Comparison of ENCODE assay signal across 10 mouse cellular contexts in the genomic region with DNA sequence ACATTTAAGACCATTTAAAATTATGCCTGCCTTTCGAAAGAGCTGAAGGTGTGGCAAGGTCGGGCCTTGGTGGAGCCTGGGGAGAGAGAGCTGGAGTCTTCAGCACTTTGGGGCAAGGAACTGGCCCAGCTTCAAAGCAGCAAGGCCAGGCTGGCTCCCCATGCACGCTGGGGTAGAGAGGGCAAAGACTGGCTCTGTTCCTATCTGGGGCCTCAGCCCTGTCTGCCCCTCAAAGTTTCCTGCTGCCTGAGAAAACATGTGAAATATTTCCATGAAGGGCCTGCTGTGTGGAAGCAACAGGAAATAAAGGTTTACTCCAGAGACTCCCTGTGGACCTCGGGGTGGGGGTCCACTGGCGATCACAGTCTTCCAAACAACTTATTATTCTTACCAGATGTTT.
DNase-seq lines count a peak whose midpoint lies in the region; ATAC-seq and TF ChIP-seq lines count a peak whose summit lies in the region.
"Had no signal": no experiment of that assay in that cellular context is flagged by ENCODE, and none has a peak within 500 bp of the region (broad histone marks: within the 10 kb centered on the region; RNA-seq: fewer than 3 reads in every experiment).

No protein-coding gene starts in this region.

- no peaks in the 10 kb centered on the region for H3K36me3 ChIP-seq in lung, embryonic 15.5 days
- no peaks in the 10 kb centered on the region for H3K36me3 ChIP-seq in heart, embryonic 15.5 days

- no peak for TF ChIP-seq CTCF in gastrocnemius, adult 2 months (IDR thresholded peaks at IDR 0.05)

- no peak overlapping the region for H3K9ac ChIP-seq in lung, embryonic 15.5 days
- H3K9ac ChIP-seq in heart, embryonic 15.5 days = peak overlapping the region; percentile 36

- no peaks in the 10 kb centered on the region for H3K27me3 ChIP-seq in lung, embryonic 15.5 days
- H3K27me3 ChIP-seq in heart, embryonic 15.5 days = no peaks in the 10 kb centered on the region

- intact Hi-C loops in gastrocnemius, adult 2 months (cut with DNase I) = no loop called here

- no peak overlapping the region for H3K4me2 ChIP-seq in lung, embryonic 15.5 days
- H3K4me2 ChIP-seq in heart, embryonic 15.5 days = no peak overlapping the region

- H3K4me1 ChIP-seq in lung, embryonic 15.5 days = peaks cover 21% of the 10 kb centered on the region
- peaks cover 48% of the 10 kb centered on the region for H3K4me1 ChIP-seq in heart, embryonic 15.5 days (replicated peaks)

- no peaks in the 10 kb centered on the region for H3K9me3 ChIP-seq in lung, embryonic 15.5 days
- H3K9me3 ChIP-seq in heart, embryonic 15.5 days (replicated peaks) = no peaks in the 10 kb centered on the region

- H3K27ac ChIP-seq in gastrocnemius, adult 2 months = peak overlapping the region; percentile 39; the same call in 1 of the 2 replicates
- peak overlapping the region; percentile 75 for H3K27ac ChIP-seq in lung, embryonic 15.5 days
- H3K27ac ChIP-seq in heart, embryonic 15.5 days = peak overlapping the region; percentile 86

- H3K4me3 ChIP-seq in gastrocnemius, adult 2 months = no peak overlapping the region
- no peak overlapping the region for H3K4me3 ChIP-seq in lung, embryonic 15.5 days
- no peak overlapping the region for H3K4me3 ChIP-seq in heart, embryonic 15.5 days

- DNase-seq in gastrocnemius, adult 2 months = no peak
- DNase-seq in gastrocnemius, postnatal 10 days = no peak
- DNase-seq in lung, postnatal 25 days (ENCODE audit: low spot score) = no peak
- DNase-seq in mesoderm, embryonic 11.5 days (ENCODE audit: low read depth, low spot score) = peak; percentile 44
- DNase-seq in cerebellum, adult 9-10 months = no peak
- no peak for DNase-seq in yolk sac, embryonic 10.5 days (ENCODE audit: low spot score)

- no peak for ATAC-seq in lung, embryonic 15.5 days (ENCODE audit: borderline replicate concordance, extremely low read depth, low FRiP score, low TSS enrichment)
- peak; percentile 45; the same call in 1 of the 2 replicates for ATAC-seq in heart, embryonic 15.5 days (replicated peaks; ENCODE audit: insufficient number of reproducible peaks, insufficient read depth, low FRiP score, low read depth)
- ATAC-seq: CD4-positive, CD25-positive, alpha-beta regulatory T cell, adult 4 months; inflammation-experienced regulatory T-cells, adult 6 months had no signal

- WGBS in lung, embryonic 15.5 days = 23% methylated on average over 5 of the region's 5 CpGs
- 24% methylated on average over 5 of the region's 5 CpGs for WGBS in heart, embryonic 15.5 days
